Mouse (Mus musculus) heart, embryonic 13.5 days (tissue): ENCODE results near the gene Prdm11. TPM values are rescaled to one million over a fixed set of nuclear protein-coding genes. Genes with fewer than 3 reads are reported as not detected.

Experiments used
- ATAC-seq: fragments of 200-750 bp; cut with Nextera tagmentation; 2 replicates; pipeline ENCODE4 v1.8.0; 2017; ENCODE audit warnings: moderate TSS enrichment; ENCODE audit not compliant: insufficient number of reproducible peaks, low FRiP score, low TSS enrichment; ENCODE audit errors: extremely low read depth
- H3K27ac ChIP-seq: fragments of 300-500 bp; sonication (generic); replicated peaks from 2 replicates; pipeline ENCODE4 v1.5.1; 2015; ENCODE audit warnings: moderate library complexity, mild to moderate bottlenecking, inconsistent platforms
- H3K27me3 ChIP-seq: fragments of 300-500 bp; sonication (generic); replicated peaks from 2 replicates; pipeline ENCODE4 v1.6.1; 2015; ENCODE audit warnings: mild to moderate bottlenecking, inconsistent platforms
- H3K36me3 ChIP-seq: fragments of 300-500 bp; sonication (generic); 2 replicates; pipeline ENCODE4 v1.6.1; 2015; ENCODE audit warnings: mild to moderate bottlenecking, inconsistent platforms
- H3K4me1 ChIP-seq: fragments of 300-500 bp; sonication (generic); 2 replicates; pipeline ENCODE4 v1.6.1; 2015; ENCODE audit warnings: inconsistent platforms
- H3K4me2 ChIP-seq: fragments of 300-500 bp; sonication (generic); 2 replicates; pipeline ENCODE4 v1.6.1; 2015; ENCODE audit warnings: inconsistent platforms, mild to moderate bottlenecking, moderate library complexity
- H3K4me3 ChIP-seq: fragments of 300-500 bp; sonication (generic); 2 replicates; pipeline ENCODE4 v1.5.1; 2015; ENCODE audit warnings: moderate library complexity, mild to moderate bottlenecking, inconsistent platforms
- H3K9ac ChIP-seq: fragments of 300-500 bp; sonication (generic); 2 replicates; pipeline ENCODE4 v1.6.1; 2015; ENCODE audit warnings: inconsistent platforms, mild to moderate bottlenecking, moderate library complexity
- H3K9me3 ChIP-seq: fragments of 300-500 bp; sonication (generic); 2 replicates; pipeline ENCODE4 v1.6.1; 2016; ENCODE audit warnings: inconsistent platforms
- WGBS: fragments of 180-500 bp; shearing (Covaris S2); methylation state at CpG from one replicate; pipeline ENCODE4 v1.1.7; 2015; ENCODE audit warnings: mixed read lengths; 5-methylcytosine and 5-hydroxymethylcytosine counted together
- polyA plus RNA-seq: library from polyadenylated mRNA; unstranded; fragments of >200 nt; fragmentation: Nextera tagmentation; extraction: Ambion mirVana; gene quantifications from 2 replicates; pipeline ENCODE4 v1.2.1, GENCODE M21; 2015

The Prdm11 gene
- polyA plus RNA-seq, 1 experiment from 2014 or later = 2.8 TPM

DNA sequence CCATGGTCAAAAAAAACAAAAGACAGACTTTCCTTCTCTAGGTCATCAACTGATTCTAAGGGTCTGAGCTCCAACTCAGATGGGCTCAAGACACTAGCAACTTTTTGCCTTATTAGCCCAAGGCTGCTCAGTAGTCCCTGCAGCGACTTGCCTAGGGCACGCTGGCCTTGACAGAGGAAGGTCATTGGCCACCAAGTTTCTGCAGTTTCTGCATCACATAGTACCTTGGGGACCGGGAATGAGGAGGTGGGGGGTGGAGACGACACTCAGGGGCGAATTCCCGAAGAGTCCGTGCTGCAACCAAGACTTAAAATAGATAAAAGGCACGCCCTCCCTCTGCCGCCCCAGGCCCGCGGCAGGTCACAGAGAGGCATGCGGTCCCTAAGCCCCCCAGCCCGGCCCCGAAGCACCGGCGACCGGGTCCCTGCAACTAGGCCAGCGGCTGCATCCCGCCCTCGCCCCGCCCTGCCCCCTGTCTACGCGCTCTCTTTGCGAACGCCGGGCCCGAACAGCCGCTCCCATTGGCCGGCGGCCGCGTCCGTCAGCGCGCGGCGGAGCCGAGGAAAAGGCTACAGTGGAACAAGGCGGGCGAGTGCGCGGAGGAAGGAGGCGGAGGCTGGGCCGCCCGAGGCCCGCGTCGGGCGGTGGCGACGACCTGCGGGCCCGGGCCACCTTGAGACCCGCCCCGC is 694 bp downstream of the Prdm11 start:
- peak; percentile 86 for ATAC-seq
- peaks cover 65% of the 10 kb centered on the region for H3K4me1 ChIP-seq
- peak overlapping the region; percentile 85 for H3K4me2 ChIP-seq
- H3K4me3 ChIP-seq = peak overlapping the region; percentile 86
- no peaks in the 10 kb centered on the region for H3K36me3 ChIP-seq
- H3K27ac ChIP-seq = peak overlapping the region; percentile 98
- no peaks in the 10 kb centered on the region for H3K27me3 ChIP-seq
- under 1% methylated on average over 34 of the region's 55 CpGs for WGBS
- no peaks in the 10 kb centered on the region for H3K9me3 ChIP-seq
- peak overlapping the region; percentile 100 for H3K9ac ChIP-seq

GRCm38 (mm10) chr2:93043449-93044157 is 2.4 kb downstream of the Prdm11 start:
- Histone ChIP-seq H3K4me2 (0 out of 2 replicates have a peak overlapping the region, but pooled peaks have one; percentile 85), H3K27me3 (no peaks in the 10 kb centered on the region), H3K9me3 (no peaks in the 10 kb centered on the region), H3K36me3 (no peaks in the 10 kb centered on the region), H3K27ac (no peak overlapping the region), H3K4me1 (peaks cover 73% of the 10 kb centered on the region), H3K4me3 (no peak overlapping the region), H3K9ac (peak overlapping the region; percentile 3; the same call in 1 of the 2 replicates)
- no peak for ATAC-seq
- WGBS = 72% methylated on average over 3 of the region's 3 CpGs

GRCm38 (mm10) chr2:93041470-93041869 is 4.5 kb downstream of the Prdm11 start:
- H3K4me2 ChIP-seq = peak overlapping the region; percentile 18; the same call in 1 of the 2 replicates

GRCm38 (mm10) chr2:93040841-93041240 is 5.1 kb downstream of the Prdm11 start:
- H3K27me3 ChIP-seq = no peaks in the 10 kb centered on the region
- H3K9me3 ChIP-seq = no peaks in the 10 kb centered on the region
- peaks cover 80% of the 10 kb centered on the region for H3K4me1 ChIP-seq
- no peak overlapping the region for H3K4me3 ChIP-seq
- no peaks in the 10 kb centered on the region for H3K36me3 ChIP-seq
- 70% methylated on average over 7 of the region's 7 CpGs for WGBS
- H3K27ac ChIP-seq = peak overlapping the region; percentile 74
- peak overlapping the region; percentile 18; the same call in 1 of the 2 replicates for H3K4me2 ChIP-seq
- no peak for ATAC-seq
- peak overlapping the region; percentile 67 for H3K9ac ChIP-seq

More at GRCm38 (mm10) chr2:93041470-93041869, 4.5 kb downstream of the Prdm11 start:
- no peaks in the 10 kb centered on the region for H3K27me3 ChIP-seq
- H3K36me3 ChIP-seq = no peaks in the 10 kb centered on the region
- H3K9ac ChIP-seq = peak overlapping the region; percentile 67
- no peak for ATAC-seq
- H3K27ac ChIP-seq = peak overlapping the region; percentile 74
- no peak overlapping the region for H3K4me3 ChIP-seq
- 41% methylated on average over 6 of the region's 6 CpGs for WGBS
- H3K4me1 ChIP-seq = peaks cover 76% of the 10 kb centered on the region
- no peaks in the 10 kb centered on the region for H3K9me3 ChIP-seq

DNA sequence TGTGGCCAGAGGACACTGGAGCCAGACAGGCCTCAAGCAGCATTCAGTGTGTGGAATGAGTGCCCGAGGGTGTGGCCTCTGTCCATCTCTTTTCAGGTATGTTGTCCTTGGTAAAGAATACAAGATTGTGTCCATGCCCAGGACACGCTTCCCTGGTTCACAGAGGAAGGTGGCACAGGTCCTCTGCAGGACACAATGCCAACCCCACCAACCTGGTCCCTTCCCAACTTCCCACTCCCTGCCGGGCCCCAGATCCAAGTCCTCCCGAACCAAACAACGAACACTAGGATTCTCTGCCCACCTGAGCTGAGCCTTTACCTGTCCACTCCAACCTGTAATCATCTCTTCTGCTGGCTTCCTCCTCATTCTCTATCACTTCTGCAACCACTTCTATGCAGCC is 6.3 kb downstream of the Prdm11 start:
- H3K27me3 ChIP-seq = no peaks in the 10 kb centered on the region
- no peak overlapping the region for H3K4me3 ChIP-seq
- 93% methylated on average over 5 of the region's 5 CpGs for whole genome bisulfite sequencing
- no peaks in the 10 kb centered on the region for H3K9me3 ChIP-seq
- H3K9ac ChIP-seq = no peak overlapping the region
- ATAC-seq = no peak
- H3K27ac ChIP-seq = peak overlapping the region; percentile 74
- H3K4me1 ChIP-seq = peaks cover 85% of the 10 kb centered on the region
- no peak overlapping the region for H3K4me2 ChIP-seq
- no peaks in the 10 kb centered on the region for H3K36me3 ChIP-seq

DNA sequence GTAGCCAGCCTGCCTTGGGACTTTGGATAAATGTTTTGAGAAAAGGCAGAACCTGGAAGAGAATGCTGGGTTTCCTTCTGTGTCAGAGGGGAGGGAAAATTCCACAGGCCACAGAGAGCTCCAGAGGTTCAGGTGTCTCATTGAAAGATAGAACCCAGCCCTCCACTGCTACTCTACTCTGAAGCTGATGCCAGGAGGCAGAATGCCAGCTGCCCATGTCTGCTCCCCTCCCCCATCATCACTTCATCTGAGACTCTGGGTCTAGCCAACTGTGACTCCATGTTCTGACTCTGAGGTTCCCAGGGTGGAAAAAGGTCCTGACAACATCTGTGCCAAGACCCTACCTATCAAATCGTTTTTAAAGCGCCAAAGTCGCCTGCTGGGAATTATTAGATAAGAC is 6.9 kb downstream of the Prdm11 start:
- H3K4me1 ChIP-seq = peaks cover 79% of the 10 kb centered on the region
- peak overlapping the region; percentile 38 for H3K27ac ChIP-seq

GRCm38 (mm10) chr2:93035631-93036030 is 10.3 kb downstream of the Prdm11 start:
- 34% methylated on average over 7 of the region's 7 CpGs for WGBS
- Histone ChIP-seq H3K9ac (peak overlapping the region; percentile 15), H3K4me2 (peak overlapping the region; percentile 18; the same call in 1 of the 2 replicates), H3K4me1 (peaks cover 79% of the 10 kb centered on the region), H3K4me3 (no peak overlapping the region), H3K27ac (peak overlapping the region; percentile 21; the same call in 1 of the 2 replicates), H3K9me3 (no peaks in the 10 kb centered on the region), H3K27me3 (no peaks in the 10 kb centered on the region), H3K36me3 (no peaks in the 10 kb centered on the region; the same call in 1 of the 2 replicates)
- no peak; the same call in 1 of the 2 replicates for ATAC-seq

More for the DNA sequence above, 6.9 kb downstream of the Prdm11 start:
- Histone ChIP-seq H3K27me3 (no peaks in the 10 kb centered on the region), H3K4me3 (no peak overlapping the region), H3K9ac (no peak overlapping the region), H3K4me2 (no peak overlapping the region), H3K36me3 (no peaks in the 10 kb centered on the region), H3K9me3 (no peaks in the 10 kb centered on the region)
- WGBS = 65% methylated on average over 3 of the region's 3 CpGs
- no peak for ATAC-seq

DNA sequence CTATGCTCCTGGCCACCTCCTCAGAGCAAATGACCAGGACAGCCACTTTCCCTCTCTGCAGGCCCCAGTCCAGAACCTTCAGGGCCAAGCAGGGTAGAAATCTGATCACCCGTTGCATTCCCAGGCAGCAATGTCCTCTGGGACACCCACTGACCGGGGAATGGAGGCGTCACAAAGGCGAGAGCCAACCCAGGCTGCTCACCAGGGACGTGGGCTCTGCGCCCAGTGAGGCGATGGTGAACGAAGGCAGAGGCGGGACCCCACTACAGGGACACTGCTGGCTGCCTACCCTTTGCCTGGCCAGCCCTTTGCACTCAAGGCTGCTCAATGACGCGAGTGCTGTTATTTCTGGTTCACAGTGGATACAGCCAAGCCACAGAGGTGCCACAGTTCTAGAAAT is 13.3 kb downstream of the Prdm11 start:
- 0 out of 2 replicates have a peak overlapping the region, but pooled peaks have one; percentile 10 for H3K9ac ChIP-seq
- 59% methylated on average over 11 of the region's 11 CpGs for WGBS

DNA sequence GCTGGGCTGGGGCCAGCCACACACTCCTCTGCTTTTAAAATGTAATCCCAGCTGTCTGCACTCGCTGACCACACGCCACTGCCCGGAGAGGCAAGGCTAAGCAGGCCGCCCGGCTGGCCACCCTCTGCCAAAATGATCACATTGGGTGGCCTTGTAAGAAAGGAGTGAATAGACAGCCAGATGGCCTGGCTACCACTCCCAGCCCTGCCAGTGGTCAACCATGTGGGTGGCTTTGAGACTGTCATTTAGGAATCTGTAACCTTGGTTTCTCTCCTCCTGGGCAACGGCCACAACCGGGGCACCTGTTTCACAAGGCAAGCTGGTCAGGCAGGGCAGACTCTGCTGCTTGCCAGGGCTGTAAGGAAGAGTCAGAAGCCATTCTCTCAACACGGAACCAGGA is 13.9 kb downstream of the Prdm11 start:
- peaks cover 89% of the 10 kb centered on the region for H3K4me1 ChIP-seq
- 0 out of 2 replicates have a peak overlapping the region, but pooled peaks have one; percentile 40 for H3K27ac ChIP-seq
- H3K9ac ChIP-seq = no peak overlapping the region

More for the DNA sequence above, 13.3 kb downstream of the Prdm11 start:
- H3K9me3 ChIP-seq = no peaks in the 10 kb centered on the region
- no peaks in the 10 kb centered on the region for H3K27me3 ChIP-seq
- no peaks in the 10 kb centered on the region; the same call in 1 of the 2 replicates for H3K36me3 ChIP-seq
- peaks cover 83% of the 10 kb centered on the region for H3K4me1 ChIP-seq
- ATAC-seq = no peak
- H3K27ac ChIP-seq = peak overlapping the region; percentile 40; the same call in 1 of the 2 replicates
- H3K4me2 ChIP-seq = no peak overlapping the region
- no peak overlapping the region for H3K4me3 ChIP-seq

DNA sequence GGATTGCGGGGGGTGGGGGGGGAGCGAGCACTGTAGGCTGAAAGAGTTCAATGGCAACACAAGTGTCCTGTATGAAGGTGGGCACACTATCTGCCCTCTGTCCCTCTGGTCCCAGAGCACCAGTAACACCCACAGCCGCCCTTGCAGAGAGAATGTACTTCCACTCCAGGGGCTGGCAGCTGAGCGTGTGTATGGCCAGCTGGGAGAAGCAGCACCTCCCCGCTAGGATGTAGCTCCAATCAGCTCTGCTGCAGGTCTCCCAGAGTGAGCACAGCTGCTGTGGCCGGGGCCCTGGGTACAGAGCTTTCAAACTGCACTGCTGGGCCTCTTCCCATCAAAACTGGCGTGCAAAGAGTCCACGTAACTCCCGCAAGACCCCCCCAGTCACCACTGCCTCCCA is 14.9 kb downstream of the Prdm11 start:
- 0 out of 2 replicates have a peak overlapping the region, but pooled peaks have one; percentile 19 for H3K9ac ChIP-seq
- WGBS = 56% methylated on average over 9 of the region's 9 CpGs

More for the DNA sequence above, 13.9 kb downstream of the Prdm11 start:
- ATAC-seq = no peak
- no peak overlapping the region for H3K4me3 ChIP-seq
- H3K36me3 ChIP-seq = no peaks in the 10 kb centered on the region; the same call in 1 of the 2 replicates
- H3K27me3 ChIP-seq = no peaks in the 10 kb centered on the region
- no peak overlapping the region for H3K4me2 ChIP-seq
- WGBS = 66% methylated on average over 8 of the region's 8 CpGs
- H3K9me3 ChIP-seq = no peaks in the 10 kb centered on the region

DNA sequence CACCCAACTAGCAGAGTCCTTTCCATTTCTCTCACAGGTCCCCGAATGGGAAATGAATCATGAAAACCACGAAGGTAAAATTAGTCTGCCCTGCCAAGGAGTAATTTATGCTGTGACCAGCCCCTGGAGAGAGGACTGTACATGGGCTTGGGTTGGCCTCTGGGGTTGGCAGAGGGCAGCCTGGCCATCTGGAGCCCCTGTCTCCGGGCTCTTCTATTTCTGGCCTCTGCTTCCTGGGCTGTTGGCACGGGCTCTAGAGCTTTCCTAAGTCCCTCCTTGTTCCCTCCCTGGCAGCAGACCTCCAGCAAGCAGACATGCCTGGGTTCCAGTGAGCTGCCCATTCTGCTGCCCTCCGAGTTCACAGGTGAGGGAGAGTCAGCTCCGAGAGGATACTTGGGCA is 15.9 kb downstream of the Prdm11 start:
- H3K4me3 ChIP-seq = no peak overlapping the region
- H3K4me2 ChIP-seq = no peak overlapping the region
- H3K4me1 ChIP-seq = peaks cover 73% of the 10 kb centered on the region
- WGBS = 60% methylated on average over 6 of the region's 6 CpGs
- H3K27ac ChIP-seq = peak overlapping the region; percentile 69; the same call in 1 of the 2 replicates
- no peaks in the 10 kb centered on the region for H3K9me3 ChIP-seq
- H3K27me3 ChIP-seq = no peaks in the 10 kb centered on the region
- no peak overlapping the region for H3K9ac ChIP-seq
- no peak for ATAC-seq
- H3K36me3 ChIP-seq = no peaks in the 10 kb centered on the region; the same call in 1 of the 2 replicates

More for the DNA sequence above, 14.9 kb downstream of the Prdm11 start:
- Histone ChIP-seq H3K4me2 (no peak overlapping the region), H3K27me3 (no peaks in the 10 kb centered on the region), H3K27ac (peak overlapping the region; percentile 69), H3K36me3 (no peaks in the 10 kb centered on the region; the same call in 1 of the 2 replicates), H3K4me1 (peaks cover 82% of the 10 kb centered on the region), H3K4me3 (no peak overlapping the region), H3K9me3 (no peaks in the 10 kb centered on the region)
- no peak for ATAC-seq
